Mouse (Mus musculus) intestine, embryonic 14.5 days (tissue): ENCODE measurements around the gene Noxred1. TPM values are rescaled to one million over a fixed set of nuclear protein-coding genes. Genes with fewer than 3 reads are reported as not detected.

Experiments used
- ATAC-seq: fragments of 200-750 bp; cut with Nextera tagmentation; replicated peaks from 2 replicates; pipeline ENCODE4 v1.8.0; 2017; ENCODE audit warnings: low read depth, moderate number of reproducible peaks, moderate TSS enrichment, moderate library complexity; ENCODE audit not compliant: low FRiP score, low TSS enrichment
- DNase-seq: peaks from one replicate; pipeline ENCODE4 v3.0.0-alpha.2; 2018; ENCODE audit warnings: low spot score
- H3K27ac ChIP-seq: fragments of 300-500 bp; sonication (generic); 2 replicates; pipeline ENCODE4 v1.5.1; 2014; ENCODE audit warnings: low read depth, mild to moderate bottlenecking, control low read depth
- H3K27me3 ChIP-seq: fragments of 300-500 bp; sonication (generic); replicated peaks from 2 replicates; pipeline ENCODE4 v1.6.1; 2014; ENCODE audit warnings: low read length, control low read depth; ENCODE audit not compliant: control insufficient read depth, insufficient read depth
- H3K36me3 ChIP-seq: fragments of 300-500 bp; sonication (generic); 2 replicates; pipeline ENCODE4 v1.6.1; 2014; ENCODE audit warnings: low read length, control low read depth; ENCODE audit not compliant: control insufficient read depth, insufficient read depth
- H3K4me1 ChIP-seq: fragments of 300-500 bp; sonication (generic); replicated peaks from 2 replicates; pipeline ENCODE4 v1.6.1; 2014; ENCODE audit warnings: low read length, control low read depth, mixed read lengths; ENCODE audit not compliant: control insufficient read depth, insufficient read depth
- H3K4me2 ChIP-seq: fragments of 300-500 bp; sonication (generic); 2 replicates; pipeline ENCODE4 v1.6.1; 2014; ENCODE audit warnings: low read length
- H3K4me3 ChIP-seq: fragments of 300-500 bp; sonication (generic); 2 replicates; pipeline ENCODE4 v1.5.1; 2014; ENCODE audit warnings: low read depth, low read length, control low read depth, mixed read lengths
- H3K9ac ChIP-seq: fragments of 300-500 bp; sonication (generic); 2 replicates; pipeline ENCODE4 v1.6.1; 2014; ENCODE audit warnings: mild to moderate bottlenecking, low read length
- H3K9me3 ChIP-seq: fragments of 300-500 bp; sonication (generic); 2 replicates; pipeline ENCODE4 v1.6.1; 2016; ENCODE audit warnings: low read length, control low read depth; ENCODE audit not compliant: control insufficient read depth
- WGBS: fragments of 180-500 bp; shearing (Covaris S2); extraction: QIAGEN DNeasy Blood & Tissue Kit; methylation state at CpG from one replicate; pipeline ENCODE4 v1.1.7; 2014; 5-methylcytosine and 5-hydroxymethylcytosine counted together
- polyA plus RNA-seq: library from polyadenylated mRNA; unstranded; fragments of >200 nt; fragmentation: Nextera tagmentation; extraction: Ambion mirVana; gene quantifications from 2 replicates; pipeline ENCODE4 v1.2.1, GENCODE M21; 2014

Gene Noxred1
- 0.30 and 0.73 TPM in 2 replicates for polyA plus RNA-seq

- no peaks in the 10 kb centered on the region for H3K9me3 ChIP-seq
- whole genome bisulfite sequencing = 96% methylated on average over 1 of the region's 1 CpGs
- no peaks in the 10 kb centered on the region for H3K27me3 ChIP-seq
- no peak within 1 kb of the TSS for H3K27ac ChIP-seq
- DNase-seq (no peak), ATAC-seq (no peak)
- H3K4me3 ChIP-seq = no peak within 1 kb of the TSS
- H3K4me2 ChIP-seq = no peak within 1 kb of the TSS
- H3K9ac ChIP-seq = no peak within 1 kb of the TSS
- H3K36me3 ChIP-seq = peaks cover 52% of the 10 kb centered on the region
- no peaks in the 10 kb centered on the region for H3K4me1 ChIP-seq
Measured at GRCm38 (mm10) chr12:87238632-87239031, at the start of gene Noxred1. Noxred1 (minus strand) TSS chr12:87238732.

GRCm38 (mm10) chr12:87284726-87285125, 46.2 kb upstream of the Noxred1 start:
- H3K9ac ChIP-seq = no peak overlapping the region
- no peak overlapping the region for H3K4me3 ChIP-seq
- no peaks in the 10 kb centered on the region for H3K36me3 ChIP-seq
- no peaks in the 10 kb centered on the region for H3K4me1 ChIP-seq
- no peak overlapping the region for H3K4me2 ChIP-seq
- WGBS = 80% methylated on average over 5 of the region's 5 CpGs
- no peaks in the 10 kb centered on the region for H3K27me3 ChIP-seq
- ATAC-seq = no peak
- no peak for DNase-seq
- H3K9me3 ChIP-seq = 0 out of 2 replicates have a peak, but pooled peaks cover 3% of the 10 kb centered on the region
- no peak overlapping the region for H3K27ac ChIP-seq

GRCm38 (mm10) chr12:87284268-87284667, 45.7 kb upstream of the Noxred1 start:
- 70% methylated on average over 4 of the region's 4 CpGs for WGBS
- no peak overlapping the region for H3K4me2 ChIP-seq

GRCm38 (mm10) chr12:87283706-87284105, 45.2 kb upstream of the Noxred1 start:
- H3K27me3 ChIP-seq = no peaks in the 10 kb centered on the region
- no peak overlapping the region for H3K4me2 ChIP-seq
- DNase-seq (no peak), ATAC-seq (no peak)
- WGBS = 69% methylated on average over 7 of the region's 7 CpGs
- H3K4me1 ChIP-seq = no peaks in the 10 kb centered on the region; the same call in 1 of the 2 replicates
- no peak overlapping the region for H3K27ac ChIP-seq
- H3K9me3 ChIP-seq = 0 out of 2 replicates have a peak, but pooled peaks cover 3% of the 10 kb centered on the region
- H3K4me3 ChIP-seq = no peak overlapping the region
- no peaks in the 10 kb centered on the region for H3K36me3 ChIP-seq
- H3K9ac ChIP-seq = no peak overlapping the region

More at GRCm38 (mm10) chr12:87284268-87284667, 45.7 kb upstream of the Noxred1 start:
- ATAC-seq (no peak), DNase-seq (no peak)
- no peaks in the 10 kb centered on the region for H3K36me3 ChIP-seq
- no peak overlapping the region for H3K9ac ChIP-seq
- no peaks in the 10 kb centered on the region for H3K27me3 ChIP-seq
- H3K9me3 ChIP-seq = 0 out of 2 replicates have a peak, but pooled peaks cover 3% of the 10 kb centered on the region
- H3K4me3 ChIP-seq = no peak overlapping the region
- no peak overlapping the region for H3K27ac ChIP-seq
- no peaks in the 10 kb centered on the region for H3K4me1 ChIP-seq

- Histone ChIP-seq H3K36me3 (no peaks in the 10 kb centered on the region), H3K27ac (no peak overlapping the region), H3K4me1 (peaks cover 4% of the 10 kb centered on the region; the same call in 1 of the 2 replicates), H3K4me2 (no peak overlapping the region), H3K4me3 (no peak overlapping the region), H3K9me3 (no peaks in the 10 kb centered on the region), H3K27me3 (no peaks in the 10 kb centered on the region), H3K9ac (no peak overlapping the region)
- DNase-seq (no peak), ATAC-seq (no peak)
- 94% methylated on average over 4 of the region's 4 CpGs for WGBS
Measured at GRCm38 (mm10) chr12:87282743-87283142, 44.2 kb upstream of the Noxred1 start.

DNA sequence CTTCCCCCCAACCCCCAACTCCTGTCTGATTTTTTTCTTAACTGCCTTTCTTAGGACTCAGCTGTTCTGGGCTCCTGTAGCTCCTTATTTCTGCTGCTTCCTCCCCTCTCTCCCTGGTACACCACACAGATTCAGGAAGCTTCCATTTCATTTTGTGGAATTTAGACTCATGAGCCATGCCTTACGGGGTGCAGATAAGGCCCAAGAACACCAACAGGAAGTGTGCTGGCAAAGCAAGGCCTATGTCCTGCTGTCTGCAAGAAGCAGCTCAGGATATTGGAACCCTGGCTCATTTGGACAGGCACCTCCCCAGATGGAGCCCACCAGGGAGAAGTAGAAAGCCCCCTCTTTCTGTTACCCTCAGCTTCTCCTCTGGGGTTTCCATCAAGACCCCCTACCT, 43.2 kb upstream of the Noxred1 start:
- H3K27me3 ChIP-seq = no peaks in the 10 kb centered on the region
- WGBS = 70% methylated on average over 1 of the region's 1 CpGs
- ATAC-seq (no peak), DNase-seq (no peak)
- no peak overlapping the region for H3K27ac ChIP-seq
- H3K9ac ChIP-seq = no peak overlapping the region
- no peaks in the 10 kb centered on the region for H3K9me3 ChIP-seq
- H3K36me3 ChIP-seq = no peaks in the 10 kb centered on the region
- peaks cover 4% of the 10 kb centered on the region; the same call in 1 of the 2 replicates for H3K4me1 ChIP-seq
- H3K4me2 ChIP-seq = no peak overlapping the region
- H3K4me3 ChIP-seq = no peak overlapping the region

- no peaks in the 10 kb centered on the region for H3K9me3 ChIP-seq
- ATAC-seq = no peak
- H3K4me2 ChIP-seq = no peak overlapping the region
Measured at GRCm38 (mm10) chr12:87279879-87280278, 41.3 kb upstream of the Noxred1 start.

DNA sequence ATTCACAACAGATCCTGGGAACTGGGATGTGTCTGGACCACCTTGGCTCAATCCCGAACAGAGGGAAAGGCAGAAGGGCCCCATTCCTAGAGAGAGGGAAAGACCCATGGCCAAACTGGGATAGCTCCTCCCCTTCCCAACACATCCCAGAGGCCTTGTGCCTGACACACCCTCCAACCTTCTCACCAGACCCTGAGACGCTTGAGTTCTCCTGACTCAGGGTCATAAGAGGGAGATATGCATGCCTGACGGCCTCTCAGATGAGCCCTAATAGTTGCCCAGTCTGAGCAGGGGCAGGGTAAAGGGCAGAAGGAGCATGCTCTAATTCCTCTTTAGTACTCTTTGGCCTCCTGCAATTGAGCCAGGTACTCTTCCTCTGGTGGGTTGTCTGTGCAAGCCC, 40.8 kb upstream of the Noxred1 start:
- 0 out of 2 replicates have a peak, but pooled peaks have one; percentile 13 for ATAC-seq
- Histone ChIP-seq H3K27ac (no peak overlapping the region), H3K36me3 (peaks cover 23% of the 10 kb centered on the region), H3K4me2 (no peak overlapping the region), H3K9ac (no peak overlapping the region), H3K4me3 (no peak overlapping the region), H3K27me3 (no peaks in the 10 kb centered on the region), H3K9me3 (no peaks in the 10 kb centered on the region), H3K4me1 (peaks cover 4% of the 10 kb centered on the region; the same call in 1 of the 2 replicates)
- DNase-seq = no peak
- 41% methylated on average over 3 of the region's 3 CpGs for WGBS

More at GRCm38 (mm10) chr12:87279879-87280278, 41.3 kb upstream of the Noxred1 start:
- H3K27me3 ChIP-seq = no peaks in the 10 kb centered on the region
- no peak for DNase-seq
- 52% methylated on average over 14 of the region's 14 CpGs for WGBS
- no peak overlapping the region for H3K9ac ChIP-seq
- no peak overlapping the region for H3K27ac ChIP-seq
- H3K36me3 ChIP-seq = peaks cover 18% of the 10 kb centered on the region
- H3K4me1 ChIP-seq = peaks cover 4% of the 10 kb centered on the region; the same call in 1 of the 2 replicates
- no peak overlapping the region for H3K4me3 ChIP-seq

DNA sequence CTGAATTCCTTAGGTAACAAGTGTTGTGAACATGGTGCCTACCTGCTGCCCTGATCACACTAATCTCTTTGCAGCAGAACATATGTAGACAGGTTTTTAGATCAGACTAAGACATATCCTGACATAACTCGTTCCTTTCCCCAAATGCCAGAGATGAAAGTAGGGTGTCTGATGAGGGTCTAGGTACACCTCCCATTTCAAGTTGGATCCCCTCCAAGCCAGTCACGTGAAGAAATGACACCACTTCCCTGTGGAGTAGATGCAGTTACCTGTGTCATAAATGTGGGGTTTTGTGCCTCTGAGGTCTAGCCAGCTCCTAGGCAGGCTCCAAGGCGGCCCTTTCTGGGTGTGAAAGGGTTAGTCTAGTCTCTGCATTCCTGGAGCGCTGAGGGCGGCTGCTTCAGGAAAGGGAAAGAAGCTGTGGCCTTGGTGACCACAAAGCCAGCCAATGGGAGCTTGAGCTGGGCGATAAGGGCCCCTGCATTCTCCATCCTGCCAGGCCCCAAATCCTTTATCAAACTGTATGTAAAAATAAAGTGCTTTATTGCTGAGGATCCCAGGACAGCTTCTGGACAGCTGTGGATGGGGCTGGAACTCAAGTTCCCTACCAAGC, 39.7 kb upstream of the Noxred1 start:
- peaks cover 34% of the 10 kb centered on the region for H3K36me3 ChIP-seq
- WGBS = 14% methylated on average over 6 of the region's 6 CpGs
- H3K4me1 ChIP-seq = peaks cover 4% of the 10 kb centered on the region; the same call in 1 of the 2 replicates
- H3K9ac ChIP-seq = no peak overlapping the region
- peak; percentile 77 for ATAC-seq
- DNase-seq = peak; percentile 64
- no peak overlapping the region for H3K4me3 ChIP-seq
- H3K27me3 ChIP-seq = no peaks in the 10 kb centered on the region
- no peak overlapping the region for H3K27ac ChIP-seq
- 0 out of 2 replicates have a peak overlapping the region, but pooled peaks have one; percentile 0 for H3K4me2 ChIP-seq
- no peaks in the 10 kb centered on the region for H3K9me3 ChIP-seq
